Mouse (Mus musculus) cerebellum, adult 2 months (tissue): ENCODE data around the gene Trappc2l. TPM values are rescaled to one million over a fixed set of nuclear protein-coding genes. Genes with fewer than 3 reads are reported as not detected.
A peak's percentile ranks its signal among the peaks of the same experiment; 100 is the strongest.

ENCODE experiments used
- DNase-seq, 2 experiments: peaks; one replicate each; pipeline ENCODE4 v3.0.0; 2021
- H3K27ac ChIP-seq: fragments of 200-500 bp; 2 replicates; pipeline ENCODE4 v1.5.1; 2012; ENCODE audit warnings: low read length, control low read depth, inconsistent platforms; ENCODE audit not compliant: insufficient read depth
- H3K27me3 ChIP-seq: fragments of 200-500 bp; 2 replicates; pipeline ENCODE4 v1.6.1; 2012; ENCODE audit warnings: inconsistent platforms, mild to moderate bottlenecking, low read length, moderate library complexity; ENCODE audit not compliant: control insufficient read depth, insufficient read depth
- H3K4me1 ChIP-seq: fragments of 200-500 bp; 2 replicates; pipeline ENCODE4 v1.6.1; 2011; ENCODE audit warnings: low read length; ENCODE audit not compliant: control insufficient read depth, insufficient read depth
- H3K4me3 ChIP-seq: fragments of 200-500 bp; replicated peaks from 2 replicates; pipeline ENCODE3; 2011; ENCODE audit warnings: mild to moderate bottlenecking, low read depth, low read length, control low read depth; ENCODE audit not compliant: insufficient read depth
- CTCF ChIP-seq: fragments of 200-500 bp; IDR thresholded peaks from 2 replicates; pipeline ENCODE4 v1.5.1; 2011; ENCODE audit warnings: low read depth, mild to moderate bottlenecking, control low read depth, low read length, moderate library complexity, borderline replicate concordance; ENCODE audit not compliant: insufficient read depth
- POLR2A ChIP-seq: fragments of 200-500 bp; IDR thresholded peaks from 2 replicates; pipeline ENCODE4 v1.6.1; 2011; ENCODE audit warnings: low read length, control low read depth, borderline replicate concordance; ENCODE audit not compliant: insufficient read depth
- WGBS: fragments of 180-500 bp; shearing (Covaris S2); methylation state at CpG from one replicate; pipeline ENCODE4 v1.1.7; 2018; 5-methylcytosine and 5-hydroxymethylcytosine counted together
- polyA plus RNA-seq: library from polyadenylated mRNA; depleted of rRNA; stranded (reverse); fragments of >200 nt; gene quantifications from 2 replicates; pipeline ENCODE4 v1.2.3, GENCODE M21; 2012

Gene Trappc2l
- polyA plus RNA-seq, 1 experiment = 206 TPM

- H3K4me1 ChIP-seq = peaks cover 46% of the 10 kb centered on the region
- DNase-seq = no peak
- H3K27ac ChIP-seq = no peak overlapping the region
- no peak overlapping the region for H3K4me3 ChIP-seq
- 75% methylated on average over 14 of the region's 14 CpGs for WGBS
- no peaks in the 10 kb centered on the region for H3K27me3 ChIP-seq
- no peak for TF ChIP-seq POLR2A
- no peak for TF ChIP-seq CTCF
Observed at GRCm38 (mm10) chr8:122635878-122636802, 24.7 kb downstream of the Trappc2l start.

DNA sequence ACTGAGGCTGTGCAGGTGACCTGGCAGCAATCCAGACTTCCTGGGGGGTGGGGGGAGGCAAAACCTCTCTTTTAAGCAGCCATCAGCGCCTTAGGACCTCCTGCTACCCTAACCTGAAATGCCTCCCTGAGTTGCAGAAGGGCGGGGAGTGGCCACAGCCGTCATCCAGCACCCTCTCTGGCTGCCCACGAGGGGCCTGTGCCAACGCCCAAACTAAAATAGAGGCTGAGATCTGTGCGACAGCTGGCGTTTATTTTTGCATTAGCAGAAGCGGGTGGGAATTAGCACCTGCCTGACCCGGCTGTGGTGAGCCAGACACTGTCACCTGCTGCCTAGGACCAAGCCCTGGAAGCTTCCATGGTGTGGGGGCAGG lies 25.3 kb downstream of the Trappc2l start:
- Histone ChIP-seq H3K4me1 (peaks cover 49% of the 10 kb centered on the region), H3K27me3 (no peaks in the 10 kb centered on the region), H3K27ac (no peak overlapping the region), H3K4me3 (no peak overlapping the region)
- TF ChIP-seq POLR2A = no peak
- TF ChIP-seq CTCF = no peak
- DNase-seq = peak in 1 of 2 experiments; percentile 38
- 17% methylated on average over 9 of the region's 9 CpGs for WGBS

- TF ChIP-seq CTCF (no peak), POLR2A (no peak)
- DNase-seq = no peak
- no peaks in the 10 kb centered on the region for H3K27me3 ChIP-seq
- no peak overlapping the region for H3K4me3 ChIP-seq
- H3K27ac ChIP-seq = no peak overlapping the region
- H3K4me1 ChIP-seq = peaks cover 50% of the 10 kb centered on the region
- 66% methylated on average over 9 of the region's 9 CpGs for WGBS
Observed at GRCm38 (mm10) chr8:122637230-122637629, 25.8 kb downstream of the Trappc2l start.

- Histone ChIP-seq H3K27ac (0 out of 2 replicates have a peak overlapping the region, but pooled peaks have one; percentile 2), H3K4me3 (no peak overlapping the region), H3K4me1 (peaks cover 53% of the 10 kb centered on the region), H3K27me3 (no peaks in the 10 kb centered on the region)
- 14% methylated on average over 16 of the region's 16 CpGs for WGBS
- no peak for TF ChIP-seq POLR2A
- TF ChIP-seq CTCF = no peak
- peak; percentile 66 to 68 for DNase-seq
Observed at GRCm38 (mm10) chr8:122638601-122639000, 27.2 kb downstream of the Trappc2l start.

DNA sequence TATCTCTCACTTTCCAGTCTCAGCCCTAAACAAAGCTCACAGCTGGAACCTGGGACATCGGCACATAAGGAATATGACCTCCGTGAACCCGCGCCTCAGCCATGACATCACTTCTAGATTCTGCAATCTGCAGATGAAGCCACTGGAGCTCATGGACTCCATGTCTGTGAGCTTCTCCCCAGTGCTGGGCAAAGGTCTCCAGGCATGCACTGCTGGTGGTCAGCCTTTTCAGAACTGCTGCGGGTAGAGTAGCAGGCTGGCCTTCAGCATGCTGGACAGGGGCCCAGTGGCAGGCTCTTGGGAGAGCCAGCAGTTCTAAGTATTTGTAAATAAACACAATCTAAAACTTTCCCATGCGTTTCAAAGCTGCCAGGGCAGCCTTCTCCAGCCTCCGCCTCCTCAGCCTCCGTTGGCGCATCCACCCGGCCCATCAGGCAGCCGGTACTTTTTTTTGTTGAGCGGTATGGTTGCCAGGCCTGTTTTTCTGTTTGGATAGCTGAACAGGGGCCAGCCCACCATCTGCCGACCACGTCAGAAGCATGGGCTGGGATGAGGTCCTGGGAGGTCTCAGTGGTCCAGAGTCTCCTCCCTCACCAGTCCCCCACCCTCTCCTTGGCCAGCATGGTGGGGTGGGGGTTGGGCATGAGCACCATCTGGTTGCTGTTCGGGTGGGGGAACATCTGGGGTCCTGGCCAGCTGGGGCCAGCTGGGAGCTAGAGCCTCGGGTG lies 28.2 kb downstream of the Trappc2l start:
- Histone ChIP-seq H3K27me3 (no peaks in the 10 kb centered on the region), H3K27ac (peak overlapping the region; percentile 17), H3K4me3 (no peak overlapping the region), H3K4me1 (peaks cover 55% of the 10 kb centered on the region)
- DNase-seq = peak; percentile 71 to 80
- TF ChIP-seq POLR2A = no peak
- no peak for TF ChIP-seq CTCF
- WGBS = 12% methylated on average over 16 of the region's 16 CpGs

GRCm38 (mm10) chr8:122640825-122641224 lies 29.4 kb downstream of the Trappc2l start:
- peaks cover 60% of the 10 kb centered on the region for H3K4me1 ChIP-seq
- H3K27ac ChIP-seq = 0 out of 2 replicates have a peak overlapping the region, but pooled peaks have one; percentile 17
- DNase-seq = no peak
- 94% methylated on average over 4 of the region's 4 CpGs for WGBS
- H3K27me3 ChIP-seq = no peaks in the 10 kb centered on the region
- no peak overlapping the region for H3K4me3 ChIP-seq
- TF ChIP-seq CTCF (no peak), POLR2A (no peak)

DNA sequence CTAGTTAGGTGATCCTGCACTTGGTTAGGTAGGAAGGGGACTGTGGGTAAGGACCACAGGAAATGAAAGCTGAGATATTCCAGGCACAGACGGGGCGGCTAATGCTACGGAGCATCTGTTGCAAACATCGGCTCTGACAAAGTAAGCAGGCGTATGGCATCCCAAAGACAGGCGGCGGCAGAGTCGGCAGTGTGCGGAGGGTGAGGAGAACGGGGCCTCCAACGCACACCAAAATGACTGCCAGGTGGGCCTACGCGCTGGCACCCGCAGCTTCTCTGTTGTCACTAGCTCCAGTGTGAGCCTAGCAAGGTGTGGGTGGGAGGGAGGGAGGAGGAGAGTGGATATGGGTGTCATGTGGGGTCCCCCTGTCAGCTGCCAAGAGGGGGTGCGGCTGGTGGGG lies 30.0 kb downstream of the Trappc2l start:
- Histone ChIP-seq H3K4me1 (peaks cover 62% of the 10 kb centered on the region), H3K4me3 (no peak overlapping the region), H3K27me3 (no peaks in the 10 kb centered on the region), H3K27ac (no peak overlapping the region)
- 55% methylated on average over 15 of the region's 15 CpGs for WGBS
- DNase-seq = no peak
- TF ChIP-seq CTCF (no peak), POLR2A (no peak)

- H3K27me3 ChIP-seq = no peaks in the 10 kb centered on the region
- no peak overlapping the region for H3K4me3 ChIP-seq
- no peak for TF ChIP-seq POLR2A
- no peak for TF ChIP-seq CTCF
- peak; percentile 64 to 75 for DNase-seq
- H3K4me1 ChIP-seq = peaks cover 56% of the 10 kb centered on the region
- 22% methylated on average over 9 of the region's 9 CpGs for WGBS
- no peak overlapping the region for H3K27ac ChIP-seq
Observed at GRCm38 (mm10) chr8:122642071-122642470, 30.6 kb downstream of the Trappc2l start.
